Comparison of ENCODE assay signal across 14 mouse cellular contexts in the genomic region with DNA sequence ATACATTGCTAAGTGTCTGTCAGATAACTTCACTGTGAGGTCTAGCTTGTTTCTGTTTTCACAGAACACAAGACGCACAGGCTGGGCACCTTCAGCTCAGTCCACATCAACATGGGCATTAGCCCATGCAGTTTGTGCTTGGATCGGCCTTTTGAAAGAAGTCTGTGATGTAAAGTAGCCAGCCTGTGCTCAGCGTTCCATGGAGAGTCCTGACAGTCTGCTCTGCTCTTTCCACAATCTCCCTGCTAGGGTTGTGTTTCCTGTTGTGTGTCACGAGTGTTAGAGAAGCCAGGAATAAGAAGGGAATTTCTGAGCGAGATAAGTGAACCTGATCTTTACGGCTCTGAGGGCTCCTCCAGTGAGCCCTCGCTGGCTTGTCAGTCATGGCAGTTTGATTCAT.
DNase-seq lines count a peak whose midpoint lies in the region; ATAC-seq and TF ChIP-seq lines count a peak whose summit lies in the region.
"Had no signal": no experiment of that assay in that cellular context is flagged by ENCODE, and none has a peak within 500 bp of the region (broad histone marks: within the 10 kb centered on the region; RNA-seq: fewer than 3 reads in every experiment).

No protein-coding gene starts in this region.

- H3K9ac ChIP-seq in heart, embryonic 12.5 days = peak overlapping the region; percentile 15; the same call in 1 of the 2 replicates
- no peak overlapping the region for H3K9ac ChIP-seq in hindbrain, embryonic 16.5 days (ENCODE audit: low read depth, low read length)
- no peak overlapping the region for H3K9ac ChIP-seq in hindbrain, postnatal 0 days (replicated peaks; ENCODE audit: low read length)
- H3K9ac ChIP-seq in liver, embryonic 13.5 days = no peak overlapping the region; the same call in 1 of the 2 replicates
- H3K9ac ChIP-seq in liver, postnatal 0 days (replicated peaks) = no peak overlapping the region
- H3K9ac ChIP-seq: forebrain, embryonic 15.5 days had no signal

- H3K27me3 ChIP-seq in heart, embryonic 12.5 days (replicated peaks) = no peaks in the 10 kb centered on the region
- no peaks in the 10 kb centered on the region for H3K27me3 ChIP-seq in hindbrain, embryonic 16.5 days (replicated peaks; ENCODE audit: control insufficient read depth, insufficient read depth, low read length)
- H3K27me3 ChIP-seq in hindbrain, postnatal 0 days (ENCODE audit: insufficient read depth, low read length) = no peaks in the 10 kb centered on the region
- no peaks in the 10 kb centered on the region for H3K27me3 ChIP-seq in liver, embryonic 13.5 days
- no peaks in the 10 kb centered on the region for H3K27me3 ChIP-seq in liver, postnatal 0 days (ENCODE audit: insufficient read depth, low read length)
- H3K27me3 ChIP-seq: forebrain, embryonic 15.5 days had no signal

- 25% methylated on average over 7 of the region's 7 CpGs for WGBS in heart, embryonic 12.5 days
- WGBS in hindbrain, embryonic 16.5 days = 58% methylated on average over 7 of the region's 7 CpGs
- WGBS in hindbrain, postnatal 0 days = 52% methylated on average over 7 of the region's 7 CpGs
- 51% methylated on average over 7 of the region's 7 CpGs for WGBS in liver, embryonic 13.5 days (ENCODE audit: insufficient replicate concordance)
- 59% methylated on average over 7 of the region's 7 CpGs for WGBS in liver, postnatal 0 days (ENCODE audit: insufficient replicate concordance)

- no peaks in the 10 kb centered on the region for H3K9me3 ChIP-seq in heart, embryonic 12.5 days (replicated peaks)
- H3K9me3 ChIP-seq in hindbrain, embryonic 16.5 days (ENCODE audit: control insufficient read depth, low read length) = no peaks in the 10 kb centered on the region
- no peaks in the 10 kb centered on the region for H3K9me3 ChIP-seq in hindbrain, postnatal 0 days (ENCODE audit: low read length)
- H3K9me3 ChIP-seq in liver, embryonic 13.5 days (replicated peaks) = no peaks in the 10 kb centered on the region
- no peaks in the 10 kb centered on the region for H3K9me3 ChIP-seq in liver, postnatal 0 days (ENCODE audit: low read length)
- H3K9me3 ChIP-seq: forebrain, embryonic 15.5 days had no signal

- no peak for DNase-seq in heart, postnatal 25 days (ENCODE audit: low spot score)
- DNase-seq in hindbrain, postnatal 0 days (ENCODE audit: low spot score) = no peak
- no peak for DNase-seq in liver, embryonic 13.5 days
- DNase-seq in liver = no peak
- DNase-seq in liver, postnatal 0 days = no peak
- DNase-seq: cerebellum, adult 11 months; cerebellum, postnatal 25 days; heart, postnatal 10 days; lung, postnatal 10 days; retina, postnatal 1 day; thymus, postnatal 25 days had no signal

- 0 out of 2 replicates have a peak overlapping the region, but pooled peaks have one; percentile 13 for H3K4me2 ChIP-seq in heart, embryonic 12.5 days
- H3K4me2 ChIP-seq in hindbrain, embryonic 16.5 days (ENCODE audit: low read length) = no peak overlapping the region
- no peak overlapping the region for H3K4me2 ChIP-seq in hindbrain, postnatal 0 days (ENCODE audit: low read depth, low read length)
- no peak overlapping the region for H3K4me2 ChIP-seq in liver, embryonic 13.5 days
- no peak overlapping the region for H3K4me2 ChIP-seq in liver, postnatal 0 days (ENCODE audit: low read depth, low read length)
- H3K4me2 ChIP-seq: forebrain, embryonic 15.5 days had no signal

- H3K36me3 ChIP-seq in heart, embryonic 12.5 days = no peaks in the 10 kb centered on the region
- H3K36me3 ChIP-seq in hindbrain, embryonic 16.5 days (ENCODE audit: control insufficient read depth, insufficient read depth, low read length) = no peaks in the 10 kb centered on the region
- no peaks in the 10 kb centered on the region for H3K36me3 ChIP-seq in hindbrain, postnatal 0 days (ENCODE audit: insufficient read depth, low read length)
- no peaks in the 10 kb centered on the region for H3K36me3 ChIP-seq in liver, embryonic 13.5 days
- H3K36me3 ChIP-seq in liver, postnatal 0 days (replicated peaks; ENCODE audit: insufficient read depth, low read length) = no peaks in the 10 kb centered on the region
- H3K36me3 ChIP-seq: forebrain, embryonic 15.5 days had no signal

- no peak for TF ChIP-seq EP300 in liver, postnatal 0 days (IDR thresholded peaks at IDR 0.05; ENCODE audit: low read depth)

- intact Hi-C loops in heart, postnatal 25 days (cut with DNase I) = no loop called here

- H3K4me1 ChIP-seq in heart, embryonic 12.5 days (replicated peaks) = peaks cover 73% of the 10 kb centered on the region
- peaks cover 30% of the 10 kb centered on the region for H3K4me1 ChIP-seq in hindbrain, embryonic 16.5 days (ENCODE audit: control insufficient read depth, insufficient read depth, low read depth, low read length)
- peaks cover 18% of the 10 kb centered on the region; the same call in 1 of the 2 replicates for H3K4me1 ChIP-seq in hindbrain, postnatal 0 days (ENCODE audit: insufficient read depth, low read length)
- peaks cover 72% of the 10 kb centered on the region for H3K4me1 ChIP-seq in liver, embryonic 13.5 days (replicated peaks)
- H3K4me1 ChIP-seq in liver, postnatal 0 days (ENCODE audit: insufficient read depth) = peaks cover 34% of the 10 kb centered on the region

- no peak for TF ChIP-seq CTCF in hindbrain, postnatal 0 days (IDR thresholded peaks at IDR 0.05; ENCODE audit: low read depth)
- no peak for TF ChIP-seq CTCF in liver, postnatal 0 days (IDR thresholded peaks at IDR 0.05; ENCODE audit: low read depth)

- no peak overlapping the region for H3K4me3 ChIP-seq in heart, embryonic 12.5 days
- H3K4me3 ChIP-seq in hindbrain, embryonic 16.5 days (ENCODE audit: low read length) = no peak overlapping the region
- H3K4me3 ChIP-seq in hindbrain, postnatal 0 days (ENCODE audit: low read length) = no peak overlapping the region
- no peak overlapping the region for H3K4me3 ChIP-seq in liver, embryonic 13.5 days (replicated peaks)
- no peak overlapping the region for H3K4me3 ChIP-seq in liver, postnatal 0 days (ENCODE audit: low read depth, low read length)
- H3K4me3 ChIP-seq: forebrain, embryonic 15.5 days had no signal

- peak overlapping the region; percentile 58; the same call in 1 of the 2 replicates for H3K27ac ChIP-seq in heart, embryonic 12.5 days (ENCODE audit: poor library complexity, severe bottlenecking)
- 0 out of 2 replicates have a peak overlapping the region, but pooled peaks have one; percentile 0 for H3K27ac ChIP-seq in hindbrain, embryonic 16.5 days (ENCODE audit: low read depth, low read length)
- no peak overlapping the region for H3K27ac ChIP-seq in hindbrain, postnatal 0 days
- H3K27ac ChIP-seq in liver, embryonic 13.5 days = peak overlapping the region; percentile 47
- H3K27ac ChIP-seq in liver, postnatal 0 days (ENCODE audit: low read depth) = peak overlapping the region; percentile 57
- H3K27ac ChIP-seq: forebrain, embryonic 15.5 days had no signal

- no peak for ATAC-seq in heart, embryonic 12.5 days (ENCODE audit: insufficient number of reproducible peaks, low FRiP score)
- no peak for ATAC-seq in hindbrain, embryonic 16.5 days
- ATAC-seq in hindbrain, postnatal 0 days = no peak
- no peak for ATAC-seq in liver, embryonic 13.5 days (ENCODE audit: low read depth)
- ATAC-seq in liver, postnatal 0 days = no peak
- ATAC-seq: forebrain, embryonic 15.5 days had no signal
